Mouse (Mus musculus) heart, postnatal 0 days (tissue): ENCODE results near the gene Mpzl2.

ENCODE experiments used
- CTCF ChIP-seq: IDR thresholded peaks from 2 replicates; pipeline ENCODE4 v1.5.1; 2016; ENCODE audit warnings: antibody characterized with exemption, control low read depth, low read depth
- EP300 ChIP-seq: IDR thresholded peaks from 2 replicates; pipeline ENCODE4 v1.6.1; 2016; ENCODE audit warnings: antibody characterized with exemption, low read depth

GRCm38 (mm10) chr9:45008342-45008741 is 31.3 kb upstream of the Mpzl2 start:
- TF ChIP-seq EP300 = no peak
- no peak for TF ChIP-seq CTCF
